Mouse (Mus musculus): ENCODE measurements around the gene Csad. TPM values are rescaled to one million over a fixed set of nuclear protein-coding genes. Genes with fewer than 3 reads are reported as not detected.
A peak's percentile ranks its signal among the peaks of the same experiment; 100 is the strongest.
"Not testable (repeated sequence)": the region's sequence is repeated elsewhere in the genome, so short reads cannot be mapped to it uniquely, and the experiment has no call there.

Csad gene
- polyA plus RNA-seq, 1 experiment: 13.8 TPM

- H3K4me3 ChIP-seq (replicated peaks): no peak overlapping the region
Measured at GRCm38 (mm10) chr15:102173581-102173980, 30.9 kb downstream of the Csad start.

GRCm38 (mm10) chr15:102169064-102169463, 35.5 kb downstream of the Csad start:
- Histone ChIP-seq H3K4me3 (replicated peaks) (no peak overlapping the region), H3K36me3 (replicated peaks; ENCODE audit: low read length) (no peaks in the 10 kb centered on the region), H3K9me3 (no peaks in the 10 kb centered on the region), H3K4me1 (peaks cover 21% of the 10 kb centered on the region), H3K27me3 (replicated peaks) (peaks cover 21% of the 10 kb centered on the region)
- TF ChIP-seq GATA1 (IDR thresholded peaks at IDR 0.05; ENCODE audit: borderline replicate concordance, low read length) (no peak), FLI1 (IDR thresholded peaks at IDR 0.05; ENCODE audit: low read length) (no peak)

More at GRCm38 (mm10) chr15:102173581-102173980, 30.9 kb downstream of the Csad start:
- Histone ChIP-seq H3K9me3 (no peaks in the 10 kb centered on the region), H3K27me3 (replicated peaks) (peaks cover 21% of the 10 kb centered on the region), H3K36me3 (replicated peaks; ENCODE audit: low read length) (no peaks in the 10 kb centered on the region), H3K4me1 (peaks cover 8% of the 10 kb centered on the region)
- no peak for TF ChIP-seq FLI1 (IDR thresholded peaks at IDR 0.05; ENCODE audit: low read length)
- no peak for TF ChIP-seq GATA1 (IDR thresholded peaks at IDR 0.05; ENCODE audit: borderline replicate concordance, low read length)

GRCm38 (mm10) chr15:102167620-102168021, 36.9 kb downstream of the Csad start:
- Histone ChIP-seq H3K27me3 (replicated peaks) (peaks cover 21% of the 10 kb centered on the region), H3K36me3 (replicated peaks; ENCODE audit: low read length) (peaks cover 5% of the 10 kb centered on the region), H3K4me1 (peaks cover 28% of the 10 kb centered on the region), H3K9me3 (no peaks in the 10 kb centered on the region), H3K4me3 (replicated peaks) (no peak overlapping the region)
- TF ChIP-seq FLI1 (IDR thresholded peaks at IDR 0.05; ENCODE audit: low read length) (no peak), GATA1 (IDR thresholded peaks at IDR 0.05; ENCODE audit: borderline replicate concordance, low read length) (no peak)

- TF ChIP-seq FLI1 (IDR thresholded peaks at IDR 0.05; ENCODE audit: low read length): no peak
- TF ChIP-seq GATA1 (IDR thresholded peaks at IDR 0.05; ENCODE audit: borderline replicate concordance, low read length): no peak
- no peaks in the 10 kb centered on the region for H3K9me3 ChIP-seq
- H3K27me3 ChIP-seq (replicated peaks): peaks cover 18% of the 10 kb centered on the region
- H3K36me3 ChIP-seq (replicated peaks; ENCODE audit: low read length): peaks cover 23% of the 10 kb centered on the region
- H3K4me1 ChIP-seq: peaks cover 39% of the 10 kb centered on the region
- no peak overlapping the region for H3K4me3 ChIP-seq (replicated peaks)
Measured at GRCm38 (mm10) chr15:102165468-102166100, 38.9 kb downstream of the Csad start.

- peaks cover 30% of the 10 kb centered on the region for H3K36me3 ChIP-seq (replicated peaks; ENCODE audit: low read length)
- peak overlapping the region; percentile 54 for H3K4me3 ChIP-seq (replicated peaks)
- peaks cover 11% of the 10 kb centered on the region for H3K27me3 ChIP-seq (replicated peaks)
- TF ChIP-seq GATA1 (IDR thresholded peaks at IDR 0.05; ENCODE audit: borderline replicate concordance, low read length) (no peak), FLI1 (IDR thresholded peaks at IDR 0.05; ENCODE audit: low read length) (no peak)
- no peaks in the 10 kb centered on the region for H3K9me3 ChIP-seq
- H3K4me1 ChIP-seq: peaks cover 43% of the 10 kb centered on the region
Measured at GRCm38 (mm10) chr15:102163900-102164693, 40.4 kb downstream of the Csad start.

- TF ChIP-seq GATA1 (IDR thresholded peaks at IDR 0.05; ENCODE audit: borderline replicate concordance, low read length): no peak
- no peak for TF ChIP-seq FLI1 (IDR thresholded peaks at IDR 0.05; ENCODE audit: low read length)
- Histone ChIP-seq H3K36me3 (replicated peaks; ENCODE audit: low read length) (peaks cover 62% of the 10 kb centered on the region), H3K27me3 (replicated peaks) (no peaks in the 10 kb centered on the region), H3K4me1 (peaks cover 48% of the 10 kb centered on the region), H3K4me3 (replicated peaks) (no peak overlapping the region), H3K9me3 (no peaks in the 10 kb centered on the region)
Measured at GRCm38 (mm10) chr15:102160415-102161060, 44.0 kb downstream of the Csad start.

- peaks cover 77% of the 10 kb centered on the region for H3K36me3 ChIP-seq (replicated peaks; ENCODE audit: low read length)
- no peaks in the 10 kb centered on the region for H3K27me3 ChIP-seq (replicated peaks)
- no peak overlapping the region for H3K4me3 ChIP-seq (replicated peaks)
- no peak for TF ChIP-seq GATA1 (IDR thresholded peaks at IDR 0.05; ENCODE audit: borderline replicate concordance, low read length)
- TF ChIP-seq FLI1 (IDR thresholded peaks at IDR 0.05; ENCODE audit: low read length): no peak
- peaks cover 33% of the 10 kb centered on the region for H3K4me1 ChIP-seq
- no peaks in the 10 kb centered on the region for H3K9me3 ChIP-seq
Measured at GRCm38 (mm10) chr15:102156836-102157235, 47.7 kb downstream of the Csad start.

- not testable (repeated sequence) for H3K27me3 ChIP-seq (replicated peaks); H3K9me3 ChIP-seq; H3K4me3 ChIP-seq (replicated peaks)
- H3K4me1 ChIP-seq: peaks cover 39% of the 10 kb centered on the region
- H3K36me3 ChIP-seq (replicated peaks; ENCODE audit: low read length): peaks cover 61% of the 10 kb centered on the region
Measured at GRCm38 (mm10) chr15:102155006-102155405, 49.5 kb downstream of the Csad start.

- H3K9me3 ChIP-seq: no peaks in the 10 kb centered on the region
- no peak overlapping the region for H3K4me3 ChIP-seq (replicated peaks)
- H3K36me3 ChIP-seq (replicated peaks; ENCODE audit: low read length): peaks cover 47% of the 10 kb centered on the region
- H3K27me3 ChIP-seq (replicated peaks): no peaks in the 10 kb centered on the region
- peaks cover 57% of the 10 kb centered on the region for H3K4me1 ChIP-seq
- TF ChIP-seq FLI1 (IDR thresholded peaks at IDR 0.05; ENCODE audit: low read length): no peak
- no peak for TF ChIP-seq GATA1 (IDR thresholded peaks at IDR 0.05; ENCODE audit: borderline replicate concordance, low read length)
Measured at GRCm38 (mm10) chr15:102152646-102153045, 51.9 kb downstream of the Csad start.
